Mouse (Mus musculus) spleen, adult 2 months (tissue): ENCODE measurements around the gene Tmem198. TPM values are rescaled to one million over a fixed set of nuclear protein-coding genes. Genes with fewer than 3 reads are reported as not detected.

Source experiments
- DNase-seq, 2 experiments: peaks; one replicate each; pipeline versions ENCODE4 v3.0.0 to v3.0.0-alpha.2; 2012 to 2021; ENCODE audit warnings: low spot score in 2 of 2, low read depth in 1 of 2
- H3K27ac ChIP-seq: fragments of 200-500 bp; 2 replicates; pipeline ENCODE4 v1.5.1; 2012; ENCODE audit warnings: low read length, inconsistent platforms; ENCODE audit not compliant: insufficient read depth
- H3K27me3 ChIP-seq: fragments of 200-500 bp; 2 replicates; pipeline ENCODE4 v1.6.1; 2012; ENCODE audit warnings: mild to moderate bottlenecking, moderate library complexity, low read length, inconsistent platforms; ENCODE audit not compliant: control insufficient read depth, insufficient read depth
- H3K36me3 ChIP-seq: fragments of 200-500 bp; 2 replicates; pipeline ENCODE4 v1.6.1; 2012; ENCODE audit warnings: mild to moderate bottlenecking, low read length, inconsistent platforms; ENCODE audit not compliant: control insufficient read depth, insufficient read depth
- H3K4me1 ChIP-seq: fragments of 200-500 bp; 2 replicates; pipeline ENCODE4 v1.6.1; 2011; ENCODE audit warnings: inconsistent platforms; ENCODE audit not compliant: control insufficient read depth, insufficient read depth, insufficient read length
- H3K4me3 ChIP-seq: fragments of 200-500 bp; 2 replicates; pipeline ENCODE4 v1.5.1; 2011; ENCODE audit warnings: mild to moderate bottlenecking, inconsistent platforms; ENCODE audit not compliant: insufficient read depth, insufficient read length; ENCODE audit errors: extremely low read depth
- CTCF ChIP-seq: fragments of 200-500 bp; IDR thresholded peaks from 2 replicates; pipeline ENCODE4 v1.5.1; 2011; ENCODE audit warnings: mild to moderate bottlenecking, inconsistent platforms; ENCODE audit not compliant: insufficient read depth, insufficient read length, insufficient replicate concordance; ENCODE audit errors: extremely low read depth
- POLR2A ChIP-seq: fragments of 200-500 bp; IDR thresholded peaks from 2 replicates; pipeline ENCODE4 v1.6.1; 2011; ENCODE audit warnings: low read depth, low read length, inconsistent platforms
- WGBS: fragments of 180-500 bp; shearing (Covaris S2); methylation state at CpG from one replicate; pipeline ENCODE4 v1.1.7; 2018; 5-methylcytosine and 5-hydroxymethylcytosine counted together
- polyA plus RNA-seq: library from polyadenylated mRNA; depleted of rRNA; stranded (reverse); fragments of >200 nt; gene quantifications from 2 replicates; pipeline ENCODE4 v1.2.3, GENCODE M21; 2012

Gene Tmem198
- polyA plus RNA-seq, 1 experiment = 2.6 TPM

- H3K36me3 ChIP-seq = no peaks in the 10 kb centered on the region
- H3K27me3 ChIP-seq = peaks cover 13% of the 10 kb centered on the region
- no peak within 1 kb of the TSS for H3K27ac ChIP-seq
- no peak for TF ChIP-seq POLR2A
- no peak for TF ChIP-seq CTCF
- WGBS = 4% methylated on average over 64 of the region's 65 CpGs
- DNase-seq = no peak
- peak within 1 kb of the TSS; percentile 16 for H3K4me3 ChIP-seq
- H3K4me1 ChIP-seq = no peaks in the 10 kb centered on the region; the same call in 1 of the 2 replicates
Observed at GRCm38 (mm10) chr1:75505956-75506831, 26.9 kb downstream of the Tmem198 start, which contains the start of gene Obsl1. Obsl1 (minus strand) TSS chr1:75506452.

- Histone ChIP-seq H3K36me3 (no peaks in the 10 kb centered on the region), H3K27ac (no peak within 1 kb of the TSS), H3K4me3 (peak within 1 kb of the TSS; percentile 16; the same call in 1 of the 2 replicates), H3K4me1 (no peaks in the 10 kb centered on the region; the same call in 1 of the 2 replicates), H3K27me3 (peaks cover 13% of the 10 kb centered on the region)
- DNase-seq = no peak
- TF ChIP-seq POLR2A = no peak
- TF ChIP-seq CTCF = no peak
- 88% methylated on average over 10 of the region's 10 CpGs for WGBS
Observed at GRCm38 (mm10) chr1:75507006-75507405, 27.7 kb downstream of the Tmem198 start, which contains the start of gene Inha. Inha (plus strand) TSS chr1:75507077.

GRCm38 (mm10) chr1:75509586-75509985 lies 30.3 kb downstream of the Tmem198 start:
- no peak for DNase-seq
- no peak overlapping the region for H3K27ac ChIP-seq
- 87% methylated on average over 20 of the region's 20 CpGs for WGBS
- H3K27me3 ChIP-seq = peaks cover 13% of the 10 kb centered on the region
- no peaks in the 10 kb centered on the region for H3K36me3 ChIP-seq
- no peak for TF ChIP-seq CTCF
- TF ChIP-seq POLR2A = no peak
- no peaks in the 10 kb centered on the region; the same call in 1 of the 2 replicates for H3K4me1 ChIP-seq
- no peak overlapping the region for H3K4me3 ChIP-seq

GRCm38 (mm10) chr1:75510154-75510553 lies 30.8 kb downstream of the Tmem198 start:
- H3K36me3 ChIP-seq = no peaks in the 10 kb centered on the region
- no peak for DNase-seq
- TF ChIP-seq POLR2A (no peak), CTCF (no peak)
- H3K27ac ChIP-seq = no peak overlapping the region
- H3K4me1 ChIP-seq = no peaks in the 10 kb centered on the region; the same call in 1 of the 2 replicates
- H3K4me3 ChIP-seq = no peak overlapping the region
- H3K27me3 ChIP-seq = peaks cover 12% of the 10 kb centered on the region
- 60% methylated on average over 5 of the region's 5 CpGs for WGBS

- no peaks in the 10 kb centered on the region for H3K27me3 ChIP-seq
- TF ChIP-seq POLR2A (no peak), CTCF (no peak)
- H3K4me1 ChIP-seq = no peaks in the 10 kb centered on the region
- no peak for DNase-seq
- WGBS = 90% methylated on average over 4 of the region's 4 CpGs
- no peak overlapping the region for H3K4me3 ChIP-seq
- no peak overlapping the region for H3K27ac ChIP-seq
- no peaks in the 10 kb centered on the region for H3K36me3 ChIP-seq
Observed at GRCm38 (mm10) chr1:75511437-75512210, 32.3 kb downstream of the Tmem198 start.

GRCm38 (mm10) chr1:75512550-75512949 lies 33.2 kb downstream of the Tmem198 start:
- Histone ChIP-seq H3K36me3 (no peaks in the 10 kb centered on the region), H3K27ac (no peak overlapping the region), H3K4me3 (no peak overlapping the region), H3K27me3 (no peaks in the 10 kb centered on the region), H3K4me1 (no peaks in the 10 kb centered on the region)
- DNase-seq = no peak
- 90% methylated on average over 3 of the region's 3 CpGs for WGBS
- TF ChIP-seq POLR2A = no peak
- TF ChIP-seq CTCF = no peak
